Comparison of ENCODE assay signal across 18 mouse cellular contexts in the genomic region with DNA sequence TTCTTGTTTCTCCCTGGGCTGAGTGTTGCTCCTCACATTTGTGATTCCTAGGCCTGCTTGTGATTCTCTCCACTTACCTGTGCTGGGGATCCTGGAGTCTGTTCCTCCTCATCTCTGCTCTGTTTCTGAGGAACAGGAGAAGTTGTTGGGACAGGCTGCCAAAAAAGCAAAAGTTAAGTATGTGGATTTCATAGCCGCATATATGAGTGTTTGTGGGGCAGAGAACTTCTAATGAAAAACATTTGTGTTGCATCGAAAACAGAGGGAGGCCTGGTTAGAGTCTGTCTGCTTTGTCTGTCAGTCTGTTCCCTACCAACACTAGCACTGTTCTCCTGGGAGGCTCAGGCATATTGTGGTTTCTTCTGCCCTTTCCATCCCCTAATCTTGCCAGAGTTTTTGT.
DNase-seq lines count a peak whose midpoint lies in the region; ATAC-seq lines count a peak whose summit lies in the region.
"Had no signal": no experiment of that assay in that cellular context is flagged by ENCODE, and none has a peak within 500 bp of the region (broad histone marks: within the 10 kb centered on the region; RNA-seq: fewer than 3 reads in every experiment).

No protein-coding gene starts in this region.

- no peak overlapping the region for H3K4me3 ChIP-seq in heart, embryonic 13.5 days
- H3K4me3 ChIP-seq in kidney, embryonic 16.5 days (ENCODE audit: low read length): no peak overlapping the region
- H3K4me3 ChIP-seq in embryonic facial prominence, embryonic 15.5 days (replicated peaks): no peak overlapping the region
- no peak overlapping the region for H3K4me3 ChIP-seq in stomach, embryonic 15.5 days (replicated peaks)
- H3K4me3 ChIP-seq: hindbrain, embryonic 15.5 days; lung, embryonic 15.5 days; midbrain, embryonic 15.5 days had no signal

- 81% methylated on average over 2 of the region's 2 CpGs for WGBS in heart, embryonic 13.5 days
- WGBS in kidney, embryonic 16.5 days: 73% methylated on average over 2 of the region's 2 CpGs
- WGBS in embryonic facial prominence, embryonic 15.5 days: 19% methylated on average over 2 of the region's 2 CpGs
- 70% methylated on average over 2 of the region's 2 CpGs for WGBS in stomach, embryonic 15.5 days

- H3K27me3 ChIP-seq in heart, embryonic 13.5 days (replicated peaks): no peaks in the 10 kb centered on the region
- H3K27me3 ChIP-seq in kidney, embryonic 16.5 days (ENCODE audit: insufficient read depth, low read length): no peaks in the 10 kb centered on the region
- H3K27me3 ChIP-seq in embryonic facial prominence, embryonic 15.5 days: no peaks in the 10 kb centered on the region
- H3K27me3 ChIP-seq in stomach, embryonic 15.5 days (replicated peaks): no peaks in the 10 kb centered on the region
- H3K27me3 ChIP-seq: hindbrain, embryonic 15.5 days; lung, embryonic 15.5 days; midbrain, embryonic 15.5 days had no signal

- H3K4me1 ChIP-seq in heart, embryonic 13.5 days: peaks cover 24% of the 10 kb centered on the region
- no peaks in the 10 kb centered on the region for H3K4me1 ChIP-seq in kidney, embryonic 16.5 days (ENCODE audit: insufficient read depth, low read length)
- H3K4me1 ChIP-seq in embryonic facial prominence, embryonic 15.5 days: peaks cover 39% of the 10 kb centered on the region
- H3K4me1 ChIP-seq in stomach, embryonic 15.5 days: 0 out of 2 replicates have a peak, but pooled peaks cover 2% of the 10 kb centered on the region
- H3K4me1 ChIP-seq: midbrain, embryonic 15.5 days had no signal

- H3K27ac ChIP-seq in heart, embryonic 13.5 days (replicated peaks): peak overlapping the region; percentile 50; the same call in 1 of the 2 replicates
- H3K27ac ChIP-seq in kidney, embryonic 16.5 days (ENCODE audit: low read length): no peak overlapping the region
- H3K27ac ChIP-seq in embryonic facial prominence, embryonic 15.5 days (replicated peaks): peak overlapping the region; percentile 90
- H3K27ac ChIP-seq in stomach, embryonic 15.5 days: peak overlapping the region; percentile 16; the same call in 1 of the 2 replicates
- H3K27ac ChIP-seq: hindbrain, embryonic 15.5 days; lung, embryonic 15.5 days; midbrain, embryonic 15.5 days had no signal

- no peaks in the 10 kb centered on the region for H3K9me3 ChIP-seq in heart, embryonic 13.5 days
- H3K9me3 ChIP-seq in kidney, embryonic 16.5 days (ENCODE audit: low read length): no peaks in the 10 kb centered on the region
- no peaks in the 10 kb centered on the region for H3K9me3 ChIP-seq in embryonic facial prominence, embryonic 15.5 days (replicated peaks)
- no peaks in the 10 kb centered on the region for H3K9me3 ChIP-seq in stomach, embryonic 15.5 days
- H3K9me3 ChIP-seq: hindbrain, embryonic 15.5 days; lung, embryonic 15.5 days; midbrain, embryonic 15.5 days had no signal

- peaks cover 2% of the 10 kb centered on the region for H3K36me3 ChIP-seq in heart, embryonic 13.5 days
- no peaks in the 10 kb centered on the region for H3K36me3 ChIP-seq in kidney, embryonic 16.5 days (ENCODE audit: insufficient read depth, low read length)
- no peaks in the 10 kb centered on the region for H3K36me3 ChIP-seq in embryonic facial prominence, embryonic 15.5 days
- H3K36me3 ChIP-seq in stomach, embryonic 15.5 days: no peaks in the 10 kb centered on the region
- H3K36me3 ChIP-seq: hindbrain, embryonic 15.5 days; lung, embryonic 15.5 days; midbrain, embryonic 15.5 days had no signal

- H3K4me2 ChIP-seq in heart, embryonic 13.5 days: no peak overlapping the region
- no peak overlapping the region for H3K4me2 ChIP-seq in kidney, embryonic 16.5 days (replicated peaks; ENCODE audit: low read depth, low read length)
- no peak overlapping the region for H3K4me2 ChIP-seq in embryonic facial prominence, embryonic 15.5 days (replicated peaks)
- H3K4me2 ChIP-seq in stomach, embryonic 15.5 days: no peak overlapping the region
- H3K4me2 ChIP-seq: hindbrain, embryonic 15.5 days; lung, embryonic 15.5 days; midbrain, embryonic 15.5 days had no signal

- no peak for ATAC-seq in heart, embryonic 13.5 days (ENCODE audit: extremely low read depth, insufficient number of reproducible peaks, low FRiP score, low TSS enrichment)
- ATAC-seq in kidney, embryonic 16.5 days (ENCODE audit: low FRiP score, low TSS enrichment): no peak
- peak; percentile 43; the same call in 1 of the 2 replicates for ATAC-seq in embryonic facial prominence, embryonic 15.5 days (ENCODE audit: insufficient number of reproducible peaks, low FRiP score, low TSS enrichment, low read depth)
- ATAC-seq in stomach, embryonic 15.5 days (ENCODE audit: insufficient read depth, low FRiP score, low read depth): no peak
- ATAC-seq: forebrain, embryonic 16.5 days; midbrain, embryonic 15.5 days had no signal

- no peak overlapping the region for H3K9ac ChIP-seq in heart, embryonic 13.5 days
- peak overlapping the region; percentile 41; the same call in 1 of the 2 replicates for H3K9ac ChIP-seq in kidney, embryonic 16.5 days (replicated peaks; ENCODE audit: low read length)
- no peak overlapping the region for H3K9ac ChIP-seq in embryonic facial prominence, embryonic 15.5 days
- H3K9ac ChIP-seq in stomach, embryonic 15.5 days: no peak overlapping the region
- H3K9ac ChIP-seq: hindbrain, embryonic 15.5 days; lung, embryonic 15.5 days; midbrain, embryonic 15.5 days had no signal

- no peak for DNase-seq in heart, adult 11 months
- DNase-seq in kidney, postnatal 4 days: no peak
- no peak for DNase-seq in frontal cortex, postnatal 14 days (ENCODE audit: low spot score in 2 of 2)
- no peak for DNase-seq in spleen, postnatal 4 days (ENCODE audit: low spot score in 2 of 2)
- DNase-seq: adrenal gland, adult 2 months; B cell, adult 2 months; cerebellum, adult 18-20 months; gastrocnemius, postnatal 10 days; kidney, postnatal 36 days; thymus, adult 2 months had no signal
